Mouse (Mus musculus) limb, embryonic 14.5 days (tissue): ENCODE measurements around the gene Gde1. TPM values are rescaled to one million over a fixed set of nuclear protein-coding genes. Genes with fewer than 3 reads are reported as not detected.

Experiments
- ATAC-seq: fragments of 200-750 bp; cut with Nextera tagmentation; 2 replicates; pipeline ENCODE4 v1.8.0; 2017; ENCODE audit warnings: low read depth, moderate number of reproducible peaks, moderate TSS enrichment; ENCODE audit not compliant: low FRiP score
- DNase-seq: peaks from one replicate; pipeline ENCODE4 v3.0.0-alpha.2; 2015; ENCODE audit warnings: low spot score
- H3K27ac ChIP-seq: fragments of 300-500 bp; sonication (generic); replicated peaks from 2 replicates; pipeline ENCODE4 v1.5.1; 2014; ENCODE audit warnings: low read depth, mild to moderate bottlenecking, low read length, moderate library complexity, mixed read lengths
- H3K27me3 ChIP-seq: fragments of 300-500 bp; sonication (generic); 2 replicates; pipeline ENCODE4 v1.6.1; 2014; ENCODE audit warnings: low read length, mixed read lengths; ENCODE audit not compliant: control insufficient read depth, insufficient read depth
- H3K36me3 ChIP-seq: fragments of 300-500 bp; sonication (generic); 2 replicates; pipeline ENCODE4 v1.6.1; 2014; ENCODE audit warnings: mild to moderate bottlenecking, low read length, moderate library complexity, mixed read lengths; ENCODE audit not compliant: control insufficient read depth, insufficient read depth
- H3K4me1 ChIP-seq: fragments of 300-500 bp; sonication (generic); 2 replicates; pipeline ENCODE4 v1.6.1; 2014; ENCODE audit warnings: antibody characterized with exemption, low read length, mixed read lengths; ENCODE audit not compliant: control insufficient read depth, insufficient read depth
- H3K4me2 ChIP-seq: fragments of 300-500 bp; sonication (generic); replicated peaks from 2 replicates; pipeline ENCODE4 v1.6.1; 2014; ENCODE audit warnings: low read depth, mild to moderate bottlenecking, low read length, moderate library complexity; ENCODE audit not compliant: severe bottlenecking
- H3K4me3 ChIP-seq: fragments of 300-500 bp; sonication (generic); replicated peaks from 2 replicates; pipeline ENCODE4 v1.5.1; 2014; ENCODE audit warnings: low read length
- H3K9ac ChIP-seq: fragments of 300-500 bp; sonication (generic); 2 replicates; pipeline ENCODE4 v1.6.1; 2014; ENCODE audit warnings: mild to moderate bottlenecking, low read depth, low read length, moderate library complexity; ENCODE audit not compliant: severe bottlenecking
- H3K9me3 ChIP-seq: fragments of 300-500 bp; sonication (generic); 2 replicates; pipeline ENCODE4 v1.6.1; 2016; ENCODE audit warnings: low read length; ENCODE audit not compliant: control insufficient read depth
- POLR2A ChIP-seq: fragments of 200-500 bp; IDR thresholded peaks from 2 replicates; pipeline ENCODE4 v1.8.0; 2012; ENCODE audit warnings: inconsistent platforms, mild to moderate bottlenecking, moderate library complexity, borderline replicate concordance; ENCODE audit not compliant: insufficient read depth, insufficient read length; ENCODE audit errors: extremely low read depth
- WGBS: fragments of 180-500 bp; shearing (Covaris S2); extraction: QIAGEN DNeasy Blood & Tissue Kit; methylation state at CpG from one replicate; pipeline ENCODE4 v1.1.7; 2014; 5-methylcytosine and 5-hydroxymethylcytosine counted together
- polyA plus RNA-seq, 2 experiments: library from polyadenylated mRNA; depleted of rRNA in 1 of 2; stranded (reverse) in 1 of 2; unstranded in 1 of 2; fragments of >200 nt; fragmentation: Nextera tagmentation in 1 of 2; extraction: Ambion mirVana in 1 of 2; gene quantifications; 2 replicates each; pipeline versions ENCODE4 v1.2.1 to v1.2.3; 2012 to 2014

Gene Gde1
- polyA plus RNA-seq, 2 experiments: 72.4 to 89.9 TPM

DNA sequence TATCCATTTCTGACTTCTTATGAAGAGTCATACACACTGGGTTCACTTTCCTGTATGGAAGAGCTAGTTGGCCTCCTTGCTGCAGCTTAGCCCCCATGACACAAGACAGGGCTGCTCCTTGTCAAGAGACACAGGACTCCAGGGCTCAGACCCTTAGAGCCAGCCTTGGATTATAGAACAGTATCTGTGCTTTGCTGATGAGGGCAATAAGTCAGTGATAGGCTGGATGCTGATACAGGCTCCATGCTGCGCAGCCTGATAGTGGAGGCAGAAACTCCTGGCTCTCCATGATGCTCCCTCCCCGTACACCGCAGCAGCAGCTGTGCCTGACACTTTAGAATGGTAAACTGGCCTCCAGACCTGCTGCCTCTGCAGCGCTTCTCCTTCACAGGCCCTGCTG, 35.4 kb downstream of the Gde1 start:
- Histone ChIP-seq H3K27ac (no peak overlapping the region), H3K4me3 (no peak overlapping the region), H3K27me3 (no peaks in the 10 kb centered on the region), H3K4me2 (no peak overlapping the region), H3K9me3 (no peaks in the 10 kb centered on the region), H3K4me1 (no peaks in the 10 kb centered on the region), H3K9ac (no peak overlapping the region), H3K36me3 (no peaks in the 10 kb centered on the region)
- 58% methylated on average over 4 of the region's 4 CpGs for WGBS
- no peak for DNase-seq
- TF ChIP-seq POLR2A: no peak
- ATAC-seq: no peak

DNA sequence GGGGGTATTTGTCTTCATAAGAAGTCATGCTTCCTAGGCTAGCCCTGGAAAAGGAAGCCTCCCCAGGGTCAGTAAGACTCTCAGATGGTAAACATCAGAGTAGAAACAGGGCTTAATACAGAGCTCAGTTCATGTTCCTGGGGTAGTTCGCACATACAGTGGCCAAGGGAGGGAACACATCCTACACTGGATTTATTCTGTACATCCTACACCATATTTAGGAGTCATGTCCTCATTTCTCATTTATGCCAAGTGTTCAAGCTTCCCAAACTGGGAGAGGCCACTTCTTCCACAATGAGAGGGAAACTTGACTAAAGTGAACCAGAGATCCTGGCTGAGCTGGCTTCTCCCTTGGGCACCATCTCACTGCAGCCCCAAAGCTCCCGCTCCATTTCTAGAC, 37.8 kb downstream of the Gde1 start:
- TF ChIP-seq POLR2A: no peak
- H3K4me1 ChIP-seq: no peaks in the 10 kb centered on the region
- DNase-seq (no peak), ATAC-seq (no peak)
- no peak overlapping the region for H3K27ac ChIP-seq
- H3K9ac ChIP-seq: no peak overlapping the region
- no peak overlapping the region for H3K4me2 ChIP-seq
- no peaks in the 10 kb centered on the region for H3K27me3 ChIP-seq
- WGBS: 93% methylated on average over 2 of the region's 2 CpGs
- no peaks in the 10 kb centered on the region for H3K9me3 ChIP-seq
- H3K36me3 ChIP-seq: no peaks in the 10 kb centered on the region
- H3K4me3 ChIP-seq: no peak overlapping the region

- DNase-seq: no peak
- TF ChIP-seq POLR2A: no peak
- no peak for ATAC-seq
- Histone ChIP-seq H3K4me3 (no peak overlapping the region), H3K27ac (no peak overlapping the region), H3K4me2 (no peak overlapping the region), H3K9ac (no peak overlapping the region), H3K36me3 (no peaks in the 10 kb centered on the region), H3K27me3 (no peaks in the 10 kb centered on the region), H3K9me3 (no peaks in the 10 kb centered on the region), H3K4me1 (no peaks in the 10 kb centered on the region)
- WGBS: 67% methylated on average over 6 of the region's 6 CpGs
Observed at GRCm38 (mm10) chr7:118656730-118657129, 48.8 kb downstream of the Gde1 start.

DNA sequence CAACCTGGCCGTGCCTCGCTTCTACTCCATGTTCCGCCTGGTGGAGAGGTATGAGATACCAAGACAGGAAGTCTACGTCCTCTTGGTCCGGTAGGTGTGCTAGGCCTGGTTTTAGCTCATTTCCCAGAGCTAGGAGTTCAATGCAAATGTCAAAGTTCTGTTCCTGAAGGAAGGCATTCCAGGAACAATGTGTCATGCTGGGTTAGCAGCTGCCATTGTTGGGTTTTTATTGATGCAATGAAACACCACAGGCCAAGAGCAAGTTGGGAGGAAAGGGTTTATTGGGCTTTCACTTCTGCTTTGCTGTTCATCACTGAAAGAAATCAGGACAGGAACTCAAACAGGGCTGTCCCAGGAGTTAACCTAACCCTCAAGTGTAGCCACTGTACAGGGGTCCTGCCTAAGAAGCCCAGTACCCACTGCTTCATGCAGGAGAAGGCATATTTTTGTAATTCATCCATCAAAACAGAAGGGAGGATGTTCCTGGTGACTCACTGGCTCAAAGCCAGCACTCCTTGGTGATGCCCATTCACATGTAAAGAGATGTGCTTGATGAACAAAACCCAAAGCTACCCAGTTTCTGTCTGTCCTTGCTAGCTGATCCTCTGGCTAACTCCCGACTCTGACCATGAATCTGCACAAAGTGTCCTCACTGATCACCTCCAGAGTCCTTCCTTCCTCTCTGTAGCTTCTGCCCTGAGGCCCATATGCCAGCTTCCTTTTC, 52.8 kb downstream of the Gde1 start:
- no peak overlapping the region for H3K27ac ChIP-seq
- H3K4me3 ChIP-seq: no peak overlapping the region
- no peaks in the 10 kb centered on the region for H3K27me3 ChIP-seq
- H3K4me2 ChIP-seq: no peak overlapping the region
- ATAC-seq (no peak), DNase-seq (no peak)
- H3K4me1 ChIP-seq: no peaks in the 10 kb centered on the region
- no peaks in the 10 kb centered on the region for H3K36me3 ChIP-seq
- 73% methylated on average over 6 of the region's 6 CpGs for WGBS
- TF ChIP-seq POLR2A: no peak
- no peaks in the 10 kb centered on the region for H3K9me3 ChIP-seq
- no peak overlapping the region for H3K9ac ChIP-seq

- ATAC-seq (no peak), DNase-seq (no peak)
- no peak overlapping the region for H3K4me3 ChIP-seq
- WGBS: 90% methylated on average over 1 of the region's 1 CpGs
- H3K9me3 ChIP-seq: no peaks in the 10 kb centered on the region
- H3K36me3 ChIP-seq: no peaks in the 10 kb centered on the region
- H3K27me3 ChIP-seq: no peaks in the 10 kb centered on the region
- TF ChIP-seq POLR2A: no peak
- no peak overlapping the region for H3K27ac ChIP-seq
- no peaks in the 10 kb centered on the region for H3K4me1 ChIP-seq
- H3K9ac ChIP-seq: no peak overlapping the region
- no peak overlapping the region for H3K4me2 ChIP-seq
Observed at GRCm38 (mm10) chr7:118650891-118651290, 54.7 kb downstream of the Gde1 start.
